Mouse (Mus musculus) megakaryocyte, embryonic 14.5 days (primary cell): ENCODE measurements at regions not wholly inside any gene's neighbourhood (a gene's known extent, or its start where the extent isn't known, plus 50 kb on each side); places are given as distances from the start of the nearest gene placed in this dataset.

Experiments
- FLI1 ChIP-seq: IDR thresholded peaks from 2 replicates; pipeline ENCODE4 v1.6.1; 2012; ENCODE audit warnings: low read length, inconsistent platforms, mixed read lengths
- GATA1 ChIP-seq: IDR thresholded peaks from 3 replicates; pipeline ENCODE4 v1.6.1; 2012; ENCODE audit warnings: mixed read lengths, low read length, inconsistent platforms, borderline replicate concordance

- TF ChIP-seq FLI1 (no peak), GATA1 (no peak)
Measured at GRCm38 (mm10) chr11:111754735-111755134, 688.8 kb downstream of the Kcnj2 start.
